Mouse (Mus musculus) Patski (cell line): ENCODE results near the gene Stab2. TPM values are rescaled to one million over a fixed set of nuclear protein-coding genes. Genes with fewer than 3 reads are reported as not detected.

ENCODE experiments used
- ATAC-seq: fragments of 100-300 bp; one replicate; pipeline ENCODE4 v1.8.0; 2021
- CTCF ChIA-PET: fragments of 350-600 bp; sonication (Branson Sonifier 250); formaldehyde crosslinking; loops from one replicate; lab custom pipeline; 2022; ENCODE audit warnings: inconsistent platforms; lab: Charles Lee
- POLR2A ChIA-PET: fragments of 350-600 bp; sonication (Branson Sonifier 250); formaldehyde crosslinking; loops from one replicate; lab custom pipeline; 2022; ENCODE audit warnings: antibody characterized with exemption, inconsistent platforms; lab: Charles Lee
- DNase-seq: peaks from one replicate; pipeline ENCODE4 v3.0.0-alpha.2; 2011; ENCODE audit warnings: low read depth, low spot score
- H3K27me3 ChIP-seq: fragments of 371-371 bp; one replicate; pipeline ENCODE4 v1.5.1; 2021
- CTCF ChIP-seq: fragments of 100-300 bp; IDR thresholded peaks from one replicate; pipeline ENCODE4 v1.5.1; 2021
- in situ Hi-C: fragments of 300-500 bp; cut with MboI; formaldehyde crosslinking; loops from 3 replicates; pipeline ENCODE4 v1.11.1; 2018; ENCODE audit warnings: low pct_unique_long_range_greater_than_20kb, mixed read lengths
- polyA plus RNA-seq: library from polyadenylated mRNA; unstranded; gene quantifications from one replicate; pipeline ENCODE4 v1.2.3, GENCODE M21; 2021

Gene Stab2
- polyA plus RNA-seq, 1 experiment from 2014 or later: 0.19 TPM

- ATAC-seq: no peak
- ChIA-PET POLR2A (no interaction called here), CTCF (no interaction called here)
- DNase-seq: no peak
- in situ Hi-C loops: no loop called here
- no peaks in the 10 kb centered on the region for H3K27me3 ChIP-seq
- TF ChIP-seq CTCF: no peak
Measured at GRCm38 (mm10) chr10:86814292-86815131, 193.3 kb downstream of the Stab2 start.

DNA sequence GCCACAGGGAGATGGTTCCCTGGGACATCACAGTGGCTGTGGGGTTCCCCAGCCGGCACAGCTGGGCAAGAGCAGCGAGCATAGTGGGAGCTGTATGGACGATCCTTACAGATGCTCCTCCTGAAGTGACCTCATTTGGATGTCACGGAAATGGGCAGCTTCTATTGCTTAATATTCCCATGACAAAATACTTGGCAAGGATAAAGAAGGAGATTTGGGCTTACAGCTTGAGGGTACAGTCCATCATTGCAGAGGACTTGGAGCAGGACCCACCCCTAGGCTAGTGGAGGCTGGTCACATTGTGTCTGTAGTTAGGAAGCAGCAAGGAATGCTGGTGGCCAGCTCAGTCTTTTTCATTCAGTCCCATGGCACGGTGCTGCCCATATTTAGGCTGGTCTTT is 197.2 kb downstream of the Stab2 start:
- DNase-seq: no peak
- POLR2A ChIA-PET: interaction anchor here (0.9 kb wide), 1 partner anchor 15 kb away, joined by 5 read pairs; no protein-coding TSS in a partner anchor
- CTCF ChIA-PET: interaction anchor here (1.4 kb wide), 1 partner anchor 13 kb away, joined by 7 read pairs; no protein-coding TSS in a partner anchor
- no peak for ATAC-seq
- no peaks in the 10 kb centered on the region for H3K27me3 ChIP-seq
- no peak for TF ChIP-seq CTCF
- in situ Hi-C loops: no loop called here

GRCm38 (mm10) chr10:86810000-86810399 is 197.8 kb downstream of the Stab2 start:
- H3K27me3 ChIP-seq: no peaks in the 10 kb centered on the region
- in situ Hi-C loops: no loop called here
- DNase-seq: no peak
- no peak for ATAC-seq
- ChIA-PET POLR2A (interaction anchor here (1.3 kb wide), 1 partner anchor 18 kb away, joined by 3 read pairs; no protein-coding TSS in a partner anchor), CTCF (interaction anchor here (1.4 to 1.5 kb wide), 2 partner anchors 14 to 15 kb away, joined by 3 to 7 read pairs; no protein-coding TSS in a partner anchor)
- no peak for TF ChIP-seq CTCF

DNA sequence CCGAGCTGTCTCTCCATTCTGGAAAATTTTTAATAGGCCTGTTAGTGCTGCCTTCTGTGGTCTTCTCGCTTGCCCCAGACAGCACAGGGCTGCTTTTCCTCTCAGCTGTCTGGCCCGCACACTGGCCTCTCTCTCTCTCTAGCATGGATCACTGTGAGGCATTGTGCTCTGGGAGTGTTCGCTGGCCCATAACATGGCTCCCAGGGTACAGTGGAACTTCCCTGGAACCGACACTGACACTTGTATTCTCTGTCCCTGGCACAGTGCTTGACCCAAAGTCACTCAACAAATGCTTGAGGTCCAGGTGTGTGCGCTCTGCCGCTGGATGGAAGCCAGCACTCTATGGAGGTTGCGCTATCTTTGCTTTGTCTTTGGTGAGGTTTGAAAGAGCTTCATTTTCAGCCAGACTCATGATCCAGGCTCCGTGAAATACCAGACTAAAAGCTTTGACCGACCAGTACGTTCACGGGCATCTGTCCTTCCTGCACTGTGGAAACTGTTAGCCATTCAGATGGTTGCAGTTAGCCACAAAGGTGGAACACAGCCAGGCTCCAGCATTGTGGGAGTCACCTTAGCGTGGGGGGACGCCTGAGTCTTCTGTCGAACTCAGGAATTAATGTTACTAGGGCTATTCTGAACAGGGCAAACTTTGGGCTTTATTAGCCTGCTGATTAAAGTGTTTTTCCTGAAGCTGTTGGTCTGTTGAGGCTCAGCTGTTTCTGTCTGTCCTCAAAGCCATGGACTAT is 199.6 kb downstream of the Stab2 start:
- no peaks in the 10 kb centered on the region for H3K27me3 ChIP-seq
- peak; percentile 71 for ATAC-seq
- in situ Hi-C loops: no loop called here
- DNase-seq: peak; percentile 37
- no peak for TF ChIP-seq CTCF
- POLR2A ChIA-PET: interaction anchor here (0.6 to 1.1 kb wide), 2 partner anchors 14 to 29 kb away, joined by 3 read pairs; no protein-coding TSS in a partner anchor
- CTCF ChIA-PET: interaction anchor here (1.5 kb wide), 1 partner anchor 15 kb away, joined by 4 read pairs; no protein-coding TSS in a partner anchor

DNA sequence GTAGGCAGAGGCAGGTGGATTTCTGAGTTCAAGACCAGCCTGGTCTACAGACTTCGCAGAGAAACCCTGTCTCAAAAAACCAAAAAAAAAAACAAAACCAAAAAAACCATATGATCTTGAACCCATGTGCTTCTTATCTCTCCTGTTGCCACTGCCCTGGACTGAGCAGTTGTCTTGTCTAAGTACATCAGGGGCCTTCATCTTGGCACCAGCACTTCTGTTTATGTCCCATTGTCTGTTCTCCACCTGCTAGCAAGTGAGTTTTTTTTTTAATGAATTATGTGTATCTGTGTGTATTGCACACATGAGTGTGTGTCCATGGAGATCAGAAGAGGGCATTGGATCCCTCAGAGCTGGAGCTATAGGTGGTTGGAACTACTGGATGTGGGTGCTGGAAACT is 200.5 kb downstream of the Stab2 start:
- CTCF ChIA-PET: interaction anchor here (1.5 kb wide), 1 partner anchor 16 kb away, joined by 4 read pairs; no protein-coding TSS in a partner anchor
- no peaks in the 10 kb centered on the region for H3K27me3 ChIP-seq
- in situ Hi-C loops: no loop called here
- DNase-seq: no peak
- TF ChIP-seq CTCF: no peak
- POLR2A ChIA-PET: interaction anchor here (1.1 kb wide), 1 partner anchor 15 kb away, joined by 3 read pairs; no protein-coding TSS in a partner anchor
- peak; percentile 17 for ATAC-seq

- CTCF ChIA-PET: no interaction called here
Measured at GRCm38 (mm10) chr10:86796073-86796741, 211.6 kb downstream of the Stab2 start.

DNA sequence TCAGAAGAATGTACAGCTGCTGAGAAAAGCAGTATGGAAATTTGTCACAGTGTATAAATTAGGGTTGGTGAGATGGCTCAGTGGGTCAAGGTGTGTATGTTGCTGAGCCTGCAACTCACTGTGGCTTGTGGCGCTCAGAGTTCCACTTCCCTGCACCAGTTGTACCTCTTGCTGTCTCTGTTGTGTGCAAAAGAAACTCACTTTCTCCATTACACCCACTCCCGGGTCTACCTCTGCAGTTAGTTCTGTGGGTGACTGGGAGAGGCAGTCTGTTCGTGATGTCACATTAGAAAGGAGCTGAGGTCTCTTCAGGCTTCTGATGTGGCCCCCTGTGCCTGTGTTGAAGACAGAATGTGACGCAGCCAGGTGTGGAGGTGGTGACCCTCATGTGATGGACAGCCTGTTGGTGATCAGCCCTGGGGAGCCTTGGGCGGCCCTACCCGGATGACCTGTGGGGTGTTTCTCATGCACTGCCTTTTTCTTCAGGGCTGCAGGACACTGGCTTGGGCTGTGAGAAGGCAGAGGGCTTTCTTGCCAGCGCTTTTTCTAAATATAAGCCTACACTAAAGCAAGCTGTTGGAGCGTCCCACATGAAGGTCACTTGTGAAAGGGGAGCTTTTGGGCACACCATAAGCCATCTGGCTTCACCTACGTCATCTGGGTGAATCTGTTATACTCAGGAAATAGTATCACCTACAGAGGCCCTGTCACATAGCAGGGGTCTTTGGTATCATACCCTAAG is 212.9 kb downstream of the Stab2 start:
- DNase-seq (no peak), ATAC-seq (no peak)
- CTCF ChIA-PET: interaction anchor here (1.2 kb wide), 1 partner anchor 29 kb away, joined by 4 read pairs; no protein-coding TSS in a partner anchor
- in situ Hi-C loops: no loop called here
- H3K27me3 ChIP-seq: no peaks in the 10 kb centered on the region
- TF ChIP-seq CTCF: no peak
- POLR2A ChIA-PET: interaction anchor here (1.1 to 1.5 kb wide), 2 partner anchors 9 to 16 kb away, joined by 3 read pairs; partner anchors contain the start of gene Nt5dc3

More at GRCm38 (mm10) chr10:86796073-86796741, 211.6 kb downstream of the Stab2 start:
- POLR2A ChIA-PET: interaction anchor here (1.5 kb wide), 1 partner anchor 8 kb away, joined by 3 read pairs; no protein-coding TSS in a partner anchor
- ATAC-seq (no peak), DNase-seq (no peak)
- in situ Hi-C loops: no loop called here
- TF ChIP-seq CTCF: no peak
- H3K27me3 ChIP-seq: no peaks in the 10 kb centered on the region

GRCm38 (mm10) chr10:86794196-86794595 is 213.6 kb downstream of the Stab2 start:
- no peak for TF ChIP-seq CTCF
- ATAC-seq (no peak), DNase-seq (no peak)
- in situ Hi-C loops: no loop called here
- CTCF ChIA-PET: interaction anchor here (1.2 kb wide), 1 partner anchor 29 kb away, joined by 4 read pairs; no protein-coding TSS in a partner anchor
- POLR2A ChIA-PET: interaction anchor here (0.6 to 1.5 kb wide), 2 partner anchors 10 to 171 kb away, joined by 3 read pairs; no protein-coding TSS in a partner anchor
- no peaks in the 10 kb centered on the region for H3K27me3 ChIP-seq

GRCm38 (mm10) chr10:86793509-86793951 is 214.3 kb downstream of the Stab2 start:
- no peak for ATAC-seq
- in situ Hi-C loops: no loop called here
- POLR2A ChIA-PET: interaction anchor here (0.6 to 2.1 kb wide), 2 partner anchors 14 to 172 kb away, joined by 3 to 6 read pairs; partner anchors contain the start of gene Nt5dc3

More at GRCm38 (mm10) chr10:86793509-86793951, 214.3 kb downstream of the Stab2 start:
- CTCF ChIA-PET: interaction anchor here (1.2 kb wide), 1 partner anchor 30 kb away, joined by 4 read pairs; no protein-coding TSS in a partner anchor
- TF ChIP-seq CTCF: no peak
- no peaks in the 10 kb centered on the region for H3K27me3 ChIP-seq
- no peak for DNase-seq
